26 mouse cellular contexts compared by ENCODE assay signal in the genomic region with DNA sequence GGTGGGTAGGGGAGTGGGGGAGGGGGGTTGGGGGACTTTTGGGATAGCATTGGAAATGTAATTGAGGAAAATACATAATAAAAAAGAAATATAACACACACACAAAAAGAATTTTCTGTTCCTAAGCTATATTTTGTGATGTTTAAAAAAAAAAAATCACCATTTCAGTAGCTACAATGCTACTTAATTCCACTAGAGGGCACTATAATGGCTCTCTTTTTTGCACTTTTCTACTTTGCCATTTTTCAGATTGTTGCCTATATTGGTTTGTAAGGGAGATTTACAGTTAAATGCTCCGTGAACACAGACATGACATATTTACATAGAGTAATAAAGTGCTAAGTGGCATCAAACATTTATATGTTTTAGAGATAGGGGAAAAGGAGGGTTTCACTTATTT.
DNase-seq lines count a peak whose midpoint lies in the region; ATAC-seq and TF ChIP-seq lines count a peak whose summit lies in the region.
"Had no signal": no experiment of that assay in that cellular context is flagged by ENCODE, and none has a peak within 500 bp of the region (broad histone marks: within the 10 kb centered on the region; RNA-seq: fewer than 3 reads in every experiment).

No protein-coding gene starts in this region.

- H3K27ac ChIP-seq in heart, adult 2 months: no peak overlapping the region
- H3K27ac ChIP-seq in left cerebral cortex, adult 2 months: no peak overlapping the region
- H3K27ac ChIP-seq in midbrain, embryonic 11.5 days (ENCODE audit: low read depth, low read length): no peak overlapping the region
- H3K27ac ChIP-seq in midbrain, embryonic 14.5 days (replicated peaks; ENCODE audit: low read depth, low read length): no peak overlapping the region
- H3K27ac ChIP-seq in stomach, postnatal 0 days (replicated peaks): no peak overlapping the region
- H3K27ac ChIP-seq: embryonic facial prominence, embryonic 12.5 days; heart, embryonic 10.5 days; hindbrain, embryonic 12.5 days; limb, embryonic 13.5 days; neural tube, embryonic 15.5 days; stomach, embryonic 15.5 days had no signal

- no peak overlapping the region for H3K4me2 ChIP-seq in midbrain, embryonic 11.5 days
- no peak overlapping the region for H3K4me2 ChIP-seq in midbrain, embryonic 14.5 days (ENCODE audit: low read length)
- no peak overlapping the region for H3K4me2 ChIP-seq in stomach, postnatal 0 days (replicated peaks; ENCODE audit: low read depth)
- H3K4me2 ChIP-seq: embryonic facial prominence, embryonic 12.5 days; hindbrain, embryonic 12.5 days; limb, embryonic 13.5 days; neural tube, embryonic 15.5 days; stomach, embryonic 15.5 days had no signal

- H3K4me3 ChIP-seq in heart, adult 2 months: no peak overlapping the region
- H3K4me3 ChIP-seq in left cerebral cortex, adult 2 months: no peak overlapping the region
- H3K4me3 ChIP-seq in midbrain, embryonic 11.5 days (ENCODE audit: low read depth, low read length): no peak overlapping the region
- H3K4me3 ChIP-seq in midbrain, embryonic 14.5 days (replicated peaks; ENCODE audit: low read depth, low read length): no peak overlapping the region
- H3K4me3 ChIP-seq in stomach, postnatal 0 days (ENCODE audit: low read depth, low read length): no peak overlapping the region
- H3K4me3 ChIP-seq: embryonic facial prominence, embryonic 12.5 days; heart, embryonic 10.5 days; hindbrain, embryonic 12.5 days; limb, embryonic 13.5 days; neural tube, embryonic 15.5 days; stomach, embryonic 15.5 days had no signal

- ATAC-seq in midbrain, embryonic 11.5 days (ENCODE audit: low FRiP score): no peak
- no peak for ATAC-seq in midbrain, embryonic 14.5 days (ENCODE audit: low FRiP score, low TSS enrichment)
- ATAC-seq in stomach, postnatal 0 days (ENCODE audit: low FRiP score, low TSS enrichment): no peak

- DNase-seq in heart, adult 2 months: no peak
- no peak for DNase-seq in heart, postnatal 14 days
- DNase-seq in left cerebral cortex, adult 2 months (ENCODE audit: extremely low spot score in 1 of 2, low spot score in 2 of 2): no peak
- DNase-seq in left cerebral cortex, postnatal 14 days (ENCODE audit: low spot score in 2 of 2): no peak
- DNase-seq in midbrain, embryonic 11.5 days (ENCODE audit: low spot score, missing footprints): peak; percentile 51
- DNase-seq in midbrain, embryonic 14.5 days: no peak
- DNase-seq in stomach, postnatal 0 days (ENCODE audit: low spot score): no peak
- no peak for DNase-seq in adipocyte (ENCODE audit: low spot score)
- DNase-seq: adrenal gland, adult 8-10 months; cerebellum, adult 11-12 months; cerebellum, postnatal 14 days; heart, postnatal 10 days; kidney, adult 2 months; kidney, postnatal 10 days; layer of hippocampus, postnatal 36 days; lung, adult 18-20 months; lung, postnatal 36 days; right cerebral cortex, adult 18-20 months; thymus, adult 18-20 months; thymus, postnatal 36 days had no signal

- H3K9ac ChIP-seq in heart, adult 2 months (ENCODE audit: low read depth, low read length): no peak overlapping the region
- no peak overlapping the region for H3K9ac ChIP-seq in midbrain, embryonic 11.5 days (ENCODE audit: low read length)
- H3K9ac ChIP-seq in midbrain, embryonic 14.5 days (replicated peaks; ENCODE audit: low read length): no peak overlapping the region
- no peak overlapping the region for H3K9ac ChIP-seq in stomach, postnatal 0 days (ENCODE audit: low read length)
- H3K9ac ChIP-seq: embryonic facial prominence, embryonic 12.5 days; hindbrain, embryonic 12.5 days; limb, embryonic 13.5 days; neural tube, embryonic 15.5 days; stomach, embryonic 15.5 days had no signal

- peak; percentile 60 for TF ChIP-seq CTCF in heart, adult 2 months (IDR thresholded peaks at IDR 0.05)
- peak; percentile 53 for TF ChIP-seq CTCF in left cerebral cortex, adult 2 months (IDR thresholded peaks at IDR 0.05)
- TF ChIP-seq CTCF in stomach, postnatal 0 days (IDR thresholded peaks at IDR 0.05; ENCODE audit: low read depth): peak; percentile 68

- 49% methylated on average over 1 of the region's 1 CpGs for WGBS in heart, adult 2 months
- 32% methylated on average over 1 of the region's 1 CpGs for WGBS in midbrain, embryonic 11.5 days
- 46% methylated on average over 1 of the region's 1 CpGs for WGBS in midbrain, embryonic 14.5 days
- WGBS in stomach, postnatal 0 days: 36% methylated on average over 1 of the region's 1 CpGs

- intact Hi-C loops in heart, adult 2 months (cut with DNase I): loop anchor here (10.0 kb wide), 1 partner anchor 1372 kb away; no protein-coding TSS in a partner anchor
- intact Hi-C loops in heart, postnatal 14 days (cut with DNase I): loop anchor here (10.0 kb wide), 1 partner anchor 1372 kb away; no protein-coding TSS in a partner anchor
- intact Hi-C loops in left cerebral cortex, adult 2 months (cut with DNase I): no loop called here
- intact Hi-C loops in left cerebral cortex, postnatal 14 days (cut with DNase I): no loop called here

- TF ChIP-seq POLR2A in heart, adult 2 months (IDR thresholded peaks at IDR 0.05; ENCODE audit: insufficient read depth, low read depth, low read length): no peak

- no peak for TF ChIP-seq EP300 in heart, adult 2 months (IDR thresholded peaks at IDR 0.05; ENCODE audit: insufficient read depth, low read depth, low read length)
- TF ChIP-seq EP300 in stomach, postnatal 0 days (optimal IDR thresholded peaks at IDR 0.05): no peak

- H3K9me3 ChIP-seq in midbrain, embryonic 11.5 days (ENCODE audit: control insufficient read depth, low read length): no peaks in the 10 kb centered on the region
- H3K9me3 ChIP-seq in midbrain, embryonic 14.5 days (ENCODE audit: control insufficient read depth, low read length): no peaks in the 10 kb centered on the region
- no peaks in the 10 kb centered on the region for H3K9me3 ChIP-seq in stomach, postnatal 0 days (ENCODE audit: control insufficient read depth, low read length)
- H3K9me3 ChIP-seq: embryonic facial prominence, embryonic 12.5 days; heart, embryonic 10.5 days; hindbrain, embryonic 12.5 days; limb, embryonic 13.5 days; neural tube, embryonic 15.5 days; stomach, embryonic 15.5 days had no signal

- H3K27me3 ChIP-seq in heart, adult 2 months (ENCODE audit: control insufficient read depth, insufficient read depth, low read length): no peaks in the 10 kb centered on the region
- H3K27me3 ChIP-seq in midbrain, embryonic 11.5 days (ENCODE audit: control insufficient read depth, insufficient read depth, low read length): no peaks in the 10 kb centered on the region
- H3K27me3 ChIP-seq in midbrain, embryonic 14.5 days (ENCODE audit: control insufficient read depth, insufficient read depth, low read length): no peaks in the 10 kb centered on the region
- no peaks in the 10 kb centered on the region for H3K27me3 ChIP-seq in stomach, postnatal 0 days (ENCODE audit: control insufficient read depth, insufficient read depth, low read length)
- H3K27me3 ChIP-seq: embryonic facial prominence, embryonic 12.5 days; hindbrain, embryonic 12.5 days; limb, embryonic 13.5 days; neural tube, embryonic 15.5 days; stomach, embryonic 15.5 days had no signal

- no peaks in the 10 kb centered on the region for H3K4me1 ChIP-seq in heart, adult 2 months (ENCODE audit: control insufficient read depth, insufficient read depth, low read length)
- no peaks in the 10 kb centered on the region for H3K4me1 ChIP-seq in midbrain, embryonic 11.5 days (ENCODE audit: control insufficient read depth, insufficient read depth, low read length)
- no peaks in the 10 kb centered on the region for H3K4me1 ChIP-seq in midbrain, embryonic 14.5 days (ENCODE audit: control insufficient read depth, insufficient read depth, low read length)
- no peaks in the 10 kb centered on the region for H3K4me1 ChIP-seq in stomach, postnatal 0 days (replicated peaks; ENCODE audit: control insufficient read depth, insufficient read depth)
- H3K4me1 ChIP-seq: embryonic facial prominence, embryonic 12.5 days; heart, embryonic 10.5 days; hindbrain, embryonic 12.5 days; limb, embryonic 13.5 days; neural tube, embryonic 15.5 days; stomach, embryonic 15.5 days had no signal

- no peaks in the 10 kb centered on the region for H3K79me2 ChIP-seq in heart, adult 2 months (replicated peaks; ENCODE audit: control insufficient read depth, insufficient read depth, low read length)

- H3K36me3 ChIP-seq in heart, adult 2 months (ENCODE audit: control insufficient read depth, insufficient read depth, low read length): no peaks in the 10 kb centered on the region
- H3K36me3 ChIP-seq in midbrain, embryonic 11.5 days (ENCODE audit: control insufficient read depth, insufficient read depth, low read length): no peaks in the 10 kb centered on the region
- no peaks in the 10 kb centered on the region for H3K36me3 ChIP-seq in midbrain, embryonic 14.5 days (ENCODE audit: control insufficient read depth, insufficient read depth, low read length)
- H3K36me3 ChIP-seq in stomach, postnatal 0 days (ENCODE audit: control insufficient read depth, insufficient read depth, low read length): no peaks in the 10 kb centered on the region
- H3K36me3 ChIP-seq: embryonic facial prominence, embryonic 12.5 days; heart, embryonic 10.5 days; hindbrain, embryonic 12.5 days; limb, embryonic 13.5 days; neural tube, embryonic 15.5 days; stomach, embryonic 15.5 days had no signal

Comparison
In these comparisons a context has a peak if more than half of its experiments do, and no peak if none do; other contexts are left out.
1. intact Hi-C loops: an anchor here in heart, adult 2 months (10.0 kb wide) and heart, postnatal 14 days (10.0 kb wide); none called in left cerebral cortex, adult 2 months and left cerebral cortex, postnatal 14 days.